Mouse (Mus musculus) hindbrain, postnatal 0 days (tissue): Measurements from ENCODE around the gene Ndufc1. TPM values are rescaled to one million over a fixed set of nuclear protein-coding genes. Genes with fewer than 3 reads are reported as not detected.
"Not testable (repeated sequence)": the region's sequence is repeated elsewhere in the genome, so short reads cannot be mapped to it uniquely, and the experiment has no call there.

Source experiments
- ATAC-seq: fragments of 200-750 bp; cut with Nextera tagmentation; 2 replicates; pipeline ENCODE4 v1.8.0; 2017; ENCODE audit warnings: mild to moderate bottlenecking, moderate TSS enrichment, moderate library complexity
- DNase-seq: peaks from one replicate; pipeline ENCODE4 v3.0.0-alpha.2; 2015; ENCODE audit warnings: low spot score
- H3K27ac ChIP-seq: fragments of 300-500 bp; sonication (generic); 2 replicates; pipeline ENCODE4 v1.5.1; 2014; ENCODE audit warnings: mild to moderate bottlenecking
- H3K27me3 ChIP-seq: fragments of 300-500 bp; sonication (generic); 2 replicates; pipeline ENCODE4 v1.6.1; 2014; ENCODE audit warnings: low read length, mixed read lengths; ENCODE audit not compliant: insufficient read depth
- H3K36me3 ChIP-seq: fragments of 300-500 bp; sonication (generic); 2 replicates; pipeline ENCODE4 v1.6.1; 2014; ENCODE audit warnings: low read length, mixed read lengths; ENCODE audit not compliant: insufficient read depth
- H3K4me1 ChIP-seq: fragments of 300-500 bp; sonication (generic); 2 replicates; pipeline ENCODE4 v1.6.1; 2014; ENCODE audit warnings: antibody characterized with exemption, low read length, mixed read lengths; ENCODE audit not compliant: insufficient read depth
- H3K4me2 ChIP-seq: fragments of 300-500 bp; sonication (generic); 2 replicates; pipeline ENCODE4 v1.6.1; 2014; ENCODE audit warnings: low read depth, mild to moderate bottlenecking, low read length, moderate library complexity, mixed read lengths
- H3K4me3 ChIP-seq: fragments of 300-500 bp; sonication (generic); 2 replicates; pipeline ENCODE4 v1.5.1; 2014; ENCODE audit warnings: low read length
- H3K9ac ChIP-seq: fragments of 300-500 bp; sonication (generic); replicated peaks from 2 replicates; pipeline ENCODE4 v1.6.1; 2014; ENCODE audit warnings: mild to moderate bottlenecking, low read length, moderate library complexity, mixed read lengths
- H3K9me3 ChIP-seq: fragments of 300-500 bp; sonication (generic); 2 replicates; pipeline ENCODE4 v1.6.1; 2016; ENCODE audit warnings: low read length, mixed read lengths
- CTCF ChIP-seq: IDR thresholded peaks from 2 replicates; pipeline ENCODE4 v1.5.1; 2016; ENCODE audit warnings: antibody characterized with exemption, control low read depth, low read depth
- WGBS: fragments of 180-500 bp; shearing (Covaris S2); extraction: QIAGEN DNeasy Blood & Tissue Kit; methylation state at CpG from one replicate; pipeline ENCODE4 v1.1.7; 2014; 5-methylcytosine and 5-hydroxymethylcytosine counted together
- polyA plus RNA-seq: library from polyadenylated mRNA; unstranded; fragments of >200 nt; fragmentation: Nextera tagmentation; extraction: Ambion mirVana; gene quantifications from 2 replicates; pipeline ENCODE4 v1.2.1, GENCODE M21; 2015
- total RNA-seq: library from RNA; depleted of rRNA; stranded (reverse); fragments of >200 nt; gene quantifications from 2 replicates; pipeline ENCODE4 v1.2.3, GENCODE M21; 2014

Ndufc1 gene
- total and polyA plus RNA-seq, 2 experiments from 2014 or later = 33.4 to 1,023 TPM

DNA sequence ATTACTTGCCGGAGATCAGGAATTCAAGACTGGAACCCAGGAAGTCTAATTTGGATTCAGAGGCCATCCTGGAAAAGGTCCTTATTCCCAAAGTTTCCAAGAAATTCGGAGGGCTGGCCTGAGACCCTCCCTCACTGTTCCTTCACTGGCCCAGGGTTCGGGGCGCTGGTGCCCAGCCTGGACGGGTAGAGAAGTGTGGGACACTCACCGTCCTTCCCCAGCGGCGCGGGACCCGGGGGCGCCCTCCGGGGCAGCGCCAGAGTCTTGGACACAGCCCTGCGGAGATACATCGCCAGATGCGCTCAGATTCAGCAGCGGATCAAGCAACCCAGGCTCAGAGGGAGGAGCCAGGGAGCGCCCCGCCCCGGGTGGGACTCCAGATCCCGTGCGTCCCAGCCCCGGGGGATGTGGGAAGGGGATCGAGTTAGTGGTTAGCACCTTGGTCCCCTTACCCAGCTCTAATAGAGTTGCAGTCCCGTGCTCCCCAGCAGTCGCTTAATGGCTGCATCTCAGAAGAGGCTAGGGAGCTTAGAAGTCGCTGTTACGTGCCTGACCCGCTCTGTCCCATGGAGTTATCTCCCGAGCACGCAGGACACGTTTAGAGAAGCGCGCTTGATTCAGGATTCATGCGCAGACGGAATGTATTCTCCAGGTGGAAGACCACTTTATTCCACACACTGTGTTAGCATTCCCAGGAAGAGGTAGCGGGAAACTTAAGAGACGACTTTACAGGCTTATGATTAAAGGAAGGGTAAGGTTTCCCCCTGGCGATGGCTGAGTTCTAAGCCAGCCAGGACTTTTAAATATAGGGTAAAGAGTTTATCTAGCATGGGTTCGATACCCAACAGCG lies 12.3 kb downstream of the Ndufc1 start, which contains the start of gene Mgarp:
Gene Mgarp (minus strand): TSS at position 520 of the 850 bp plus-strand sequence.
- H3K4me3 ChIP-seq = peak within 1 kb of the TSS; percentile 46
- H3K4me2 ChIP-seq = peak within 1 kb of the TSS; percentile 86
- TF ChIP-seq CTCF = peak; percentile 45
- 2% methylated on average over 41 of the region's 41 CpGs for WGBS
- H3K4me1 ChIP-seq = no peaks in the 10 kb centered on the region; the same call in 1 of the 2 replicates
- no peaks in the 10 kb centered on the region for H3K9me3 ChIP-seq
- H3K9ac ChIP-seq = peak within 1 kb of the TSS; percentile 21; the same call in 1 of the 2 replicates
- DNase-seq = peak; percentile 54
- H3K27ac ChIP-seq = no peak within 1 kb of the TSS
- peak; percentile 68 for ATAC-seq
- no peaks in the 10 kb centered on the region for H3K36me3 ChIP-seq
- peaks cover 16% of the 10 kb centered on the region for H3K27me3 ChIP-seq

GRCm38 (mm10) chr3:51395461-51396145 lies 13.2 kb downstream of the Ndufc1 start:
- DNase-seq (no peak), ATAC-seq (no peak)
- no peaks in the 10 kb centered on the region for H3K9me3 ChIP-seq
- no peaks in the 10 kb centered on the region for H3K36me3 ChIP-seq
- no peak for TF ChIP-seq CTCF
- peaks cover 16% of the 10 kb centered on the region for H3K27me3 ChIP-seq
- WGBS = 32% methylated on average over 19 of the region's 19 CpGs
- no peaks in the 10 kb centered on the region; the same call in 1 of the 2 replicates for H3K4me1 ChIP-seq
- 0 out of 2 replicates have a peak overlapping the region, but pooled peaks have one; percentile 86 for H3K4me2 ChIP-seq
- no peak overlapping the region for H3K9ac ChIP-seq
- H3K27ac ChIP-seq = no peak overlapping the region
- no peak overlapping the region for H3K4me3 ChIP-seq

DNA sequence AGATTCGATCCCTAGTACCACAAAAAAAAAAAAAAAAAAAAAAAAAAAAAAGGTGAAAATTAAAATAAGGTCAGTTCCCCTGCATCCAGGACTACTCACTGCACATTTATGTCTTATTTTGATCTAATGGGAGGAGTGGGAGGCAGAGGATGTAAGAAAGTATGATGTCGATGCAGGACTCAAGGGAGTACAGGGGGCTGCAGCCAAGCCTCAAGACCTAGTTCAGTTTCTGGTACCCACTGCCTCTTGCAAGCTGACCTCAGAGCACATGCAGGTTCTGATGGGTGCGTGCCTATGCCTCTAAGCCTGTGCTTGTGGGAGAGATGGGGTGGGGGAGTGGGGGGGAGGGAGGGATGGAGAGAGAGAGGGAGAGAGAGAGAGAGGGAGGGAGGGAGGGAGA lies 13.9 kb downstream of the Ndufc1 start:
- ATAC-seq (no peak), DNase-seq (no peak)
- TF ChIP-seq CTCF = no peak
- no peak overlapping the region for H3K4me3 ChIP-seq
- 57% methylated on average over 3 of the region's 3 CpGs for WGBS
- no peaks in the 10 kb centered on the region for H3K9me3 ChIP-seq
- no peak overlapping the region for H3K9ac ChIP-seq
- H3K27me3 ChIP-seq = peaks cover 16% of the 10 kb centered on the region
- H3K4me1 ChIP-seq = no peaks in the 10 kb centered on the region; the same call in 1 of the 2 replicates
- no peak overlapping the region for H3K4me2 ChIP-seq
- no peak overlapping the region for H3K27ac ChIP-seq
- no peaks in the 10 kb centered on the region for H3K36me3 ChIP-seq

DNA sequence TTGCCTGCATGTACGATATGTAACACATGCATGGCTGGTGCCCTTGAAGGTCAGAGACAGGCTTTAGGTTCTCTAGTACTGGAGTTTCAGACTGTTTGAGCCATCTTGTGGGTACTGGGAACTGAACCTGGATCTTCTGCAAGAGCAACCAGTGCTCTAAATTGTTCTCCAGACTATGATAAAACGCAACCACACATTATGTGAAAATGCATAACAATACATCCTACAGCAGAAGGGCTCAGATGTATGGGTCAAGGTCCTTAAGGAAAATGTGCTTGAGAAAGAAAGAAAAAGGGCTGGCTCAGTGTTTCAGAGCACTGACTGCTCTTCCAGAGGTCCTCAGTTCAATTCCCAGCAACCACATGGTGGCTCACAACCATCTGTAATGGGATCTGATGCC lies 15.1 kb downstream of the Ndufc1 start:
- ATAC-seq (no peak), DNase-seq (no peak)
- H3K27ac ChIP-seq = no peak overlapping the region
- no peaks in the 10 kb centered on the region for H3K9me3 ChIP-seq
- WGBS = 98% methylated on average over 2 of the region's 2 CpGs
- no peaks in the 10 kb centered on the region for H3K36me3 ChIP-seq
- H3K27me3 ChIP-seq = peaks cover 11% of the 10 kb centered on the region; the same call in 1 of the 2 replicates
- no peak overlapping the region for H3K4me3 ChIP-seq
- no peak overlapping the region for H3K9ac ChIP-seq
- TF ChIP-seq CTCF = no peak
- H3K4me1 ChIP-seq = peaks cover 4% of the 10 kb centered on the region; the same call in 1 of the 2 replicates
- H3K4me2 ChIP-seq = no peak overlapping the region

GRCm38 (mm10) chr3:51393018-51393417 lies 15.8 kb downstream of the Ndufc1 start:
- not testable (repeated sequence) for ATAC-seq, H3K4me1 ChIP-seq, H3K27ac ChIP-seq, H3K36me3 ChIP-seq, H3K9me3 ChIP-seq, H3K4me2 ChIP-seq, H3K4me3 ChIP-seq, DNase-seq, H3K9ac ChIP-seq
- H3K27me3 ChIP-seq = peaks cover 11% of the 10 kb centered on the region; the same call in 1 of the 2 replicates
- WGBS = 96% methylated on average over 3 of the region's 3 CpGs

GRCm38 (mm10) chr3:51391591-51391990 lies 17.2 kb downstream of the Ndufc1 start:
- Histone ChIP-seq H3K9ac (no peak overlapping the region), H3K9me3 (no peaks in the 10 kb centered on the region), H3K4me1 (peaks cover 4% of the 10 kb centered on the region; the same call in 1 of the 2 replicates), H3K4me3 (no peak overlapping the region), H3K36me3 (no peaks in the 10 kb centered on the region), H3K27ac (no peak overlapping the region), H3K27me3 (peaks cover 11% of the 10 kb centered on the region; the same call in 1 of the 2 replicates), H3K4me2 (no peak overlapping the region)
- ATAC-seq (no peak), DNase-seq (no peak)
- 97% methylated on average over 5 of the region's 5 CpGs for whole genome bisulfite sequencing
- no peak for TF ChIP-seq CTCF
